Mouse (Mus musculus) neural tube, embryonic 15.5 days (tissue): Measurements from ENCODE around the gene Pim2. TPM values are rescaled to one million over a fixed set of nuclear protein-coding genes. Genes with fewer than 3 reads are reported as not detected.
"Not testable (repeated sequence)": the region's sequence is repeated elsewhere in the genome, so short reads cannot be mapped to it uniquely, and the experiment has no call there.

Experiments
- ATAC-seq: fragments of 200-750 bp; cut with Nextera tagmentation; 2 replicates; pipeline ENCODE4 v1.8.0; 2017; ENCODE audit warnings: mild to moderate bottlenecking, moderate TSS enrichment, moderate library complexity; ENCODE audit not compliant: low FRiP score
- H3K27ac ChIP-seq: fragments of 300-500 bp; sonication (generic); replicated peaks from 2 replicates; pipeline ENCODE4 v1.5.1; 2015; ENCODE audit warnings: mild to moderate bottlenecking, inconsistent platforms
- H3K27me3 ChIP-seq: fragments of 300-500 bp; sonication (generic); replicated peaks from 2 replicates; pipeline ENCODE4 v1.6.1; 2015; ENCODE audit warnings: inconsistent platforms
- H3K36me3 ChIP-seq: fragments of 300-500 bp; sonication (generic); 2 replicates; pipeline ENCODE4 v1.6.1; 2015; ENCODE audit warnings: inconsistent platforms
- H3K4me1 ChIP-seq: fragments of 300-500 bp; sonication (generic); 2 replicates; pipeline ENCODE4 v1.6.1; 2015; ENCODE audit warnings: inconsistent platforms
- H3K4me2 ChIP-seq: fragments of 300-500 bp; sonication (generic); 2 replicates; pipeline ENCODE4 v1.6.1; 2015; ENCODE audit warnings: inconsistent platforms, mild to moderate bottlenecking, moderate library complexity
- H3K4me3 ChIP-seq: fragments of 300-500 bp; sonication (generic); replicated peaks from 2 replicates; pipeline ENCODE4 v1.5.1; 2015; ENCODE audit warnings: mild to moderate bottlenecking, inconsistent platforms
- H3K9ac ChIP-seq: fragments of 300-500 bp; sonication (generic); replicated peaks from 2 replicates; pipeline ENCODE4 v1.6.1; 2015; ENCODE audit warnings: mild to moderate bottlenecking, inconsistent platforms
- H3K9me3 ChIP-seq: fragments of 300-500 bp; sonication (generic); replicated peaks from 2 replicates; pipeline ENCODE4 v1.6.1; 2016; ENCODE audit warnings: inconsistent platforms
- WGBS: fragments of 180-500 bp; shearing (Covaris S2); methylation state at CpG from one replicate; pipeline ENCODE4 v1.1.7; 2015; ENCODE audit warnings: mixed read lengths; 5-methylcytosine and 5-hydroxymethylcytosine counted together
- polyA plus RNA-seq: library from polyadenylated mRNA; unstranded; fragments of >200 nt; fragmentation: Nextera tagmentation; extraction: Ambion mirVana; gene quantifications from 2 replicates; pipeline ENCODE4 v1.2.1, GENCODE M21; 2015

Gene Pim2
- polyA plus RNA-seq, 1 experiment from 2014 or later: 26.8 TPM

DNA sequence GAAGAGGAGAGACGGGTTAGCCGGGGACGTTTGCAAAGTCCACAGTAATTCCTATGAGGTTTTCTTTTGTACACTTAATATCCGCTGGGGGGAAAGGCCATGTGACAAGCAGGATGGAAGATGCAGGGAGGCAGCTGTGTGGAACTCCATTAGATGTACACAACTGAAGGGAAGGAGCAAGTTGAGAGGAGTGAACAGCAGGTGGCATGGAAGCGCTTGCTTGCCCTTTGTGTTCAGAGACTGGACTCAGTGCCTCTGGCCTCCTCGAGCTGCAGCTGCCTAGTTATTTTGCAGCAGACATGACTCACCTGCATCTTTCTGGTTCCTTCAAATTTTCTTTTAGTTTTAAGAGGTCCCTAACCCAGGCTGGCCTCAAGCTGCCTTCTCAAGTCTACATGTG is 32.4 kb downstream of the Pim2 start:
- 56% methylated on average over 6 of the region's 6 CpGs for WGBS
- H3K9me3 ChIP-seq: no peaks in the 10 kb centered on the region
- no peaks in the 10 kb centered on the region for H3K4me1 ChIP-seq
- H3K4me2 ChIP-seq: no peak overlapping the region
- H3K9ac ChIP-seq: no peak overlapping the region
- no peaks in the 10 kb centered on the region for H3K27me3 ChIP-seq
- ATAC-seq: no peak
- H3K4me3 ChIP-seq: no peak overlapping the region
- H3K27ac ChIP-seq: no peak overlapping the region
- peaks cover 6% of the 10 kb centered on the region; the same call in 1 of the 2 replicates for H3K36me3 ChIP-seq

DNA sequence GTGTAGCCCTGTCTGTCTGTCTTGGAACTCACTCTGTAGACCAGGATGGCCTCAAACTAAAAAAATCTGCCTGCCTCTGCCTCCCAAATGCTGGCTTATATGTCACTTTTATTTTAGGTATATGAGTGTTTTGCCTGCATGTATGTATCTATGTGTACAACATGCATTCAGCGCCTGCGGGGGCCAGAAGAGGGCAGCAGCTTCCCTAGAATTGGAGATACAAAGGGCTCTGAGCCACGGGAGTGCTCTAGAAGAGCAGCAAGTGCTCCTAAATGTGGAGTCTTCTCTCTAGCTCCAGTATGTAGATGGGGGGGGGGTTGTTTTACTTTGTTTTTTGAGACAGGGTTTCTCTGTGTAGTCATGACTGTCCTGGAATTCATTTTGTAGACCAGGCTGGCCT is 37.6 kb downstream of the Pim2 start:
- 19% methylated on average over 3 of the region's 3 CpGs for WGBS
- H3K9ac ChIP-seq, H3K4me3 ChIP-seq, H3K9me3 ChIP-seq, H3K27me3 ChIP-seq, ATAC-seq, H3K27ac ChIP-seq, H3K4me2 ChIP-seq, H3K36me3 ChIP-seq, H3K4me1 ChIP-seq: not testable (repeated sequence)

DNA sequence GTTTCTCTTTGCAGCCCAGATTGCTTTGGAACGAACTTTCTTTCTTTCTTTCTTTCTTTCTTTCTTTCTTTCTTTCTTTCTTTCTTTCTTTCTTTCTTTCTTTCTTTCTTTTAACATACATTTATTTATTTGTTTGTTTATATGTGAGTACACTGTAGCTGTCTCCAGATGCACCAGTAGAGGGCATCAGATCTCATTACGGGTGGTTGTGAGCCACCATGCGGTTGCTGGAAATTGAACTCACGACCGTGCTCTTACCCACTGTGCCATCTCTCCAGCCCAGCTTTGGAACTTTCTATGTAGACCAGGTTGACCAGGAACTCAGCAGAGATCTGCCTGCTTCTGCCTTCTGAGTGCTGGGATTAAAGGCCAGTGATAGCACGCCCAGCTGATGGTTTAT is 39.9 kb downstream of the Pim2 start:
- H3K4me3 ChIP-seq, H3K4me1 ChIP-seq, ATAC-seq, H3K4me2 ChIP-seq, H3K27ac ChIP-seq, H3K9ac ChIP-seq, H3K36me3 ChIP-seq, H3K9me3 ChIP-seq, H3K27me3 ChIP-seq: not testable (repeated sequence)
- WGBS: 75% methylated on average over 6 of the region's 6 CpGs

DNA sequence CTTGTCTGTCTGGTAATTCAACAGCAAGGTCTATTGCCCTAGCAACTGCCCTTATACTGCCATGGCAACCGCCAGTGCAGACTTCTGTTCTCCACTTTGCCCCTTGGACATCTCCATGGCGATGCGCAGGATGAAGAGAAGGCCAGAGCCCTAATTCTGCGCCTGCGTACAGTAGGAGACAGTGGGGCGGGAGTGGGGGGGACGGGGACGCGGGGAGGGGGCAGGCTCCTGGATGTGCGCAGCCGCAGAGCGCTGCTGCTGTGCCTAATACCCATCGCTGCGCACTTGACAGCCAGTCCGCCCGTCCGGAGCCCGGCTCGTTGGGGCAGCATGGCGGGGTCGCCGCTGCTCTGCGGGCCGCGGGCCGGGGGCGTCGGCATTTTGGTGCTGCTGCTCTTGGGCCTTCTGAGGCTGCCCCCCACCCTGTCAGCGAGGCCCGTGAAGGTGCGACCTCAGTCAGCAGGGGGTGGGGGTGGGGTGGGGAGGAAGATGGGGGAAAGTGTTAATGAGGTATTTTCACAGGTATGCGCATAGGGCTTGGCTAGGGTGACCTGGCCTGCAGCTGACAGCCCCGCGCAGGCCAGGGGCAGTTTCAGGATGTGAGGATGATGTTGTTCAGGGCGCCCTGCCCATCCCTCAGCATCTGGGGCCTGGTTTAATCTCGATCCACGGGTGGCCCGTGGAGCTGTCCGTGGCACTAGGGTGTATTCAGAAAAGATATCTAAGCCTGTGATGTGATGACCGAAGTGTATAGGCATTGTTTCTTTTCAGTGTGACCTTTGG is 41.7 kb downstream of the Pim2 start, which contains the start of gene Pcsk1n:
TSS of gene Pcsk1n (plus strand) at position 222 of the 783 bp plus-strand sequence.
- no peaks in the 10 kb centered on the region for H3K9me3 ChIP-seq
- peak within 1 kb of the TSS; percentile 65 for H3K4me2 ChIP-seq
- no peaks in the 10 kb centered on the region for H3K27me3 ChIP-seq
- peak within 1 kb of the TSS; percentile 79 for H3K27ac ChIP-seq
- peaks cover 11% of the 10 kb centered on the region for H3K4me1 ChIP-seq
- peak within 1 kb of the TSS; percentile 51 for H3K4me3 ChIP-seq
- H3K9ac ChIP-seq: peak within 1 kb of the TSS; percentile 58
- H3K36me3 ChIP-seq: no peaks in the 10 kb centered on the region
- ATAC-seq: peak; percentile 91
- 17% methylated on average over 39 of the region's 40 CpGs for WGBS

DNA sequence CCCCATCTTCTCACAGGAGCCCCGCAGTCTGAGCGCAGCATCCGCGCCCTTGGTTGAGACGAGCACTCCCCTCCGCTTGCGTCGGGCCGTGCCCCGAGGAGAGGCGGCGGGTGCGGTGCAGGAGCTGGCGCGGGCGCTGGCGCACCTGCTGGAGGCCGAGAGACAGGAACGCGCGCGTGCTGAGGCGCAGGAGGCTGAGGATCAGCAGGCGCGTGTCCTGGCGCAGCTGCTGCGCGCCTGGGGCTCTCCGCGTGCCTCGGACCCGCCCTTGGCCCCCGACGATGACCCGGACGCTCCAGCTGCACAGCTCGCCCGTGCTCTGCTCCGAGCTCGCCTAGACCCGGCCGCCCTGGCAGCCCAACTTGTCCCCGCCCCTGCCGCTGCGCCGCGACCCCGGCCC is 44.0 kb downstream of the Pim2 start:
- 18% methylated on average over 31 of the region's 48 CpGs for WGBS
- no peak for ATAC-seq
- Histone ChIP-seq H3K4me2 (peak overlapping the region; percentile 65), H3K4me1 (peaks cover 11% of the 10 kb centered on the region), H3K4me3 (peak overlapping the region; percentile 51), H3K9ac (peak overlapping the region; percentile 58; the same call in 1 of the 2 replicates), H3K27me3 (no peaks in the 10 kb centered on the region), H3K36me3 (no peaks in the 10 kb centered on the region), H3K9me3 (no peaks in the 10 kb centered on the region), H3K27ac (peak overlapping the region; percentile 79; the same call in 1 of the 2 replicates)

DNA sequence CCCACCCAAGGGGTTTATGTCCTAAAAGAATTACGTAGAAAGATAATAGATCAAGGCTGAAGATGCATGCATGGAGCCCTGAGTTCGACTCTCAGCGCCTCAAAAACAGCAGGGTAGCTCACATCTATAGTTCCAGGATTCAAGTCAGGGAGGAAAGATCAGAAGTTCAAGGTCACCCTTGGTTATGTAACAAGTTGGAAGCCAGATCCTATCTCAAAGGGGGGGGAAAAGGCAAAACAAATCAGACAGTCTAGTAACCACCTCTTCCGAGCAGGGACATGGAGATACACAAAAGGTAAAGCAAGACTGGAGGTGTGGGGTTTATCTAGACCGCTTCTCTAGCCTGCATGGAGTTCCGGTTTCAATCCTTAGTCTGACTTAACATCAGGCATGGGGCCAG is 48.2 kb downstream of the Pim2 start:
- H3K27me3 ChIP-seq: 0 out of 2 replicates have a peak, but pooled peaks cover 7% of the 10 kb centered on the region
- ATAC-seq: no peak
- 70% methylated on average over 6 of the region's 6 CpGs for WGBS

DNA sequence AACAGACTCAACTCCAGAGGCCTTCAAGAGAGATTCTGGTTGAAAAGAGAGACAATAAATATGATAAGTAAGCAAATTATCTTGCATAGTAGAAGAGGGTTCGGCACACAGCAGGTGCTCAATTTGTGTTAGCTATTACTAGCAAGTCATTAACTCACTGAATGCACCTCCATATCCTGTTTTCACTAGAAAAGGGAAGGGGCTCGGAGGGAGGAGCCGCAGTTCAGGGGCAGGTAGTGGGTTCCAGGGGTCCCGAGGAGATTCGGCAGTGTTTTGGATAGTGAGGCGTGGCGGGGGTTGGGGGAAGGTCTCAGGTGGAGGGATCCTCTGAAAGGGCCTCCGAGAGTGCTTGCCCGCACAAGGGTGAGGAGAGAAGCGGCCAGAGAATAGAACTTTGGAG is 49.1 kb downstream of the Pim2 start:
- ATAC-seq: no peak
- WGBS: 23% methylated on average over 10 of the region's 10 CpGs
- Histone ChIP-seq H3K27ac (no peak overlapping the region), H3K4me3 (no peak overlapping the region), H3K36me3 (peaks cover 17% of the 10 kb centered on the region), H3K4me1 (peaks cover 11% of the 10 kb centered on the region), H3K27me3 (0 out of 2 replicates have a peak, but pooled peaks cover 7% of the 10 kb centered on the region), H3K9ac (no peak overlapping the region), H3K4me2 (no peak overlapping the region), H3K9me3 (no peaks in the 10 kb centered on the region)

More for the DNA sequence above, 48.2 kb downstream of the Pim2 start:
- no peaks in the 10 kb centered on the region for H3K9me3 ChIP-seq
- H3K4me1 ChIP-seq: peaks cover 11% of the 10 kb centered on the region
- H3K9ac ChIP-seq: no peak overlapping the region
- H3K4me3 ChIP-seq: no peak overlapping the region
- no peak overlapping the region for H3K4me2 ChIP-seq
- no peak overlapping the region for H3K27ac ChIP-seq
- peaks cover 9% of the 10 kb centered on the region; the same call in 1 of the 2 replicates for H3K36me3 ChIP-seq

DNA sequence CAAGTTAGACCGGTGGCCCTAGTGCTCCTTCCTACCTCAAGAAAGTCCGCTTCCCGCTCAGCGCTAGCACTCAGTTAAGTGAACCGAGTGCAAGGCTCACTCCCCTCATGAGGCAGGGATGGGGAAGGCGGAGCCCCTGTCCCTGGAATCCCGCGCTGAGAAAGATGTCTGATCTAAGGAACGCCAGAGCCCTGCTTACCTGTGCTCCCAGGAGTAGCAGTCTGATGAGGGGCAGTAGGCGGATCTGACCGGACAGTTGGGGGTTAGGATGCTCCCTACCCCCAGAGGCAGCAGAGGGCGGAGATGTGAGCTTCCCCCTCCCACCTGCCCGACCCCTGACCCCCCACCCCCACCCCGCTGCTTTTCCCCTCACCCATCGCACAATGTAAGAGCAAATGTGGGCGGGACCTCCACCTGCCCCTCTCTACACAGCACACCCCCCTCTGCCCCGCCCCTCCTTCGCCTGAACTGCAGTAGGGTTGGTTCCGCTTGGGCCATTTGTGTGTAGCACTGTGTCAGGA is 50.3 kb downstream of the Pim2 start, which contains the start of gene Eras:
TSS of gene Eras (minus strand) at position 338 of the 521 bp plus-strand sequence.
- Histone ChIP-seq H3K27me3 (0 out of 2 replicates have a peak, but pooled peaks cover 7% of the 10 kb centered on the region), H3K4me2 (no peak within 1 kb of the TSS), H3K9ac (no peak within 1 kb of the TSS), H3K9me3 (no peaks in the 10 kb centered on the region), H3K4me1 (peaks cover 2% of the 10 kb centered on the region), H3K4me3 (no peak within 1 kb of the TSS), H3K27ac (no peak within 1 kb of the TSS), H3K36me3 (peaks cover 22% of the 10 kb centered on the region)
- WGBS: 20% methylated on average over 19 of the region's 19 CpGs
- ATAC-seq: no peak

Other genes with a start within 250 kb of the Pim2 start
- 195 and 223 TPM in 2 replicates for gene Syp, start 239.8 kb upstream of the Pim2 start, polyA plus RNA-seq
- gene Prickle3, start 221.0 kb upstream of the Pim2 start, polyA plus RNA-seq: 1.7 and 3.8 TPM in 2 replicates
- 20.3 and 50.6 TPM in 2 replicates for gene Plp2, start 206.9 kb upstream of the Pim2 start, polyA plus RNA-seq
- 0.13 TPM in 1 of 2 replicates, not detected in the other for gene Magix, start 197.0 kb upstream of the Pim2 start, polyA plus RNA-seq
- 46.0 and 46.5 TPM in 2 replicates for gene Gpkow, start 181.1 kb upstream of the Pim2 start, polyA plus RNA-seq
- gene Wdr45, start 163.9 kb upstream of the Pim2 start, polyA plus RNA-seq: 34.6 and 34.9 TPM in 2 replicates
- gene Gm45208, start 156.0 kb upstream of the Pim2 start, polyA plus RNA-seq: 1.4 TPM in 1 of 2 replicates, not detected in the other
- gene Praf2, start 149.8 kb upstream of the Pim2 start, polyA plus RNA-seq: 128 and 132 TPM in 2 replicates
- gene Ccdc120, start 127.4 kb upstream of the Pim2 start, polyA plus RNA-seq: 50.8 and 56.3 TPM in 2 replicates
- gene Tfe3, start 115.7 kb upstream of the Pim2 start, polyA plus RNA-seq: 24.7 and 25.2 TPM in 2 replicates
- 63.0 and 67.4 TPM in 2 replicates for gene Gripap1, start 88.5 kb upstream of the Pim2 start, polyA plus RNA-seq
- gene Kcnd1, start 56.0 kb upstream of the Pim2 start, polyA plus RNA-seq: 5.7 and 6.5 TPM in 2 replicates
- gene Otud5, start 36.9 kb upstream of the Pim2 start, polyA plus RNA-seq: 40.0 and 40.4 TPM in 2 replicates
- 46.9 and 47.3 TPM in 2 replicates for gene Slc35a2, start 5.8 kb downstream of the Pim2 start, polyA plus RNA-seq
- gene Pqbp1, start 21.0 kb downstream of the Pim2 start, polyA plus RNA-seq: 194 and 201 TPM in 2 replicates
- gene Timm17b, start 21.1 kb downstream of the Pim2 start, polyA plus RNA-seq: 152 TPM in 2 replicates
- not detected in 2 replicates for gene Gm10491, start 29.6 kb downstream of the Pim2 start, polyA plus RNA-seq
- not detected in 2 replicates for gene Gm10490, start 31.3 kb downstream of the Pim2 start, polyA plus RNA-seq
- gene Pcsk1n, start 41.6 kb downstream of the Pim2 start, polyA plus RNA-seq: 292 and 368 TPM in 2 replicates
- gene Eras, start 50.3 kb downstream of the Pim2 start, polyA plus RNA-seq: 0.28 TPM in 1 of 2 replicates, not detected in the other
- gene Hdac6, start 69.6 kb downstream of the Pim2 start, polyA plus RNA-seq: 57.4 and 61.3 TPM in 2 replicates
- 3.1 TPM in 1 of 2 replicates, not detected in the other for gene Gata1, start 99.8 kb downstream of the Pim2 start, polyA plus RNA-seq
- gene Glod5, start 140.2 kb downstream of the Pim2 start, polyA plus RNA-seq: 0.28 and 0.88 TPM in 2 replicates
- 34.6 and 42.5 TPM in 2 replicates for gene Suv39h1, start 196.5 kb downstream of the Pim2 start, polyA plus RNA-seq
- 0.14 and 2.0 TPM in 2 replicates for gene Was, start 212.2 kb downstream of the Pim2 start, polyA plus RNA-seq